Mouse (Mus musculus) ES-E14 (cell line): Measurements from ENCODE around the gene Lrrc4. TPM values are rescaled to one million over a fixed set of nuclear protein-coding genes. Genes with fewer than 3 reads are reported as not detected.

ENCODE experiments used
- DNase-seq: peaks from one replicate; pipeline ENCODE4 v3.0.0-alpha.2; 2013; ENCODE audit warnings: low read depth, low spot score
- H3K27ac ChIP-seq: 2 replicates; pipeline ENCODE4 v1.5.1; 2012; ENCODE audit warnings: low read depth, mild to moderate bottlenecking, low read length, moderate library complexity, mixed read lengths; ENCODE audit not compliant: poor library complexity, insufficient read depth, severe bottlenecking
- H3K36me3 ChIP-seq: 2 replicates; pipeline ENCODE4 v1.6.1; 2012; ENCODE audit warnings: mild to moderate bottlenecking, low read length, moderate library complexity, mixed read lengths; ENCODE audit not compliant: control insufficient read depth, poor library complexity, insufficient read depth, severe bottlenecking
- H3K4me1 ChIP-seq, 2 experiments: fragments of 150-350 bp in 1 of 2; sonication (generic) in 1 of 2; 2 replicates each; pipeline ENCODE4 v1.6.1; 2012; ENCODE audit warnings: low read length in 2 of 2, mild to moderate bottlenecking in 1 of 2, mixed read lengths in 1 of 2; ENCODE audit not compliant: control insufficient read depth in 2 of 2, insufficient read depth in 2 of 2, poor library complexity in 1 of 2
- H3K4me3 ChIP-seq, 2 experiments: fragments of 150-350 bp in 1 of 2; sonication (generic) in 1 of 2; 2 replicates each; pipeline ENCODE4 v1.5.1; 2012; ENCODE audit warnings: low read length in 2 of 2, low read depth in 1 of 2, mild to moderate bottlenecking in 1 of 2, mixed read lengths in 1 of 2; ENCODE audit not compliant: insufficient read depth in 1 of 2, poor library complexity in 1 of 2, severe bottlenecking in 1 of 2
- H3K9ac ChIP-seq: 2 replicates; pipeline ENCODE4 v1.6.1; 2012; ENCODE audit warnings: low read depth, mild to moderate bottlenecking, low read length, mixed read lengths; ENCODE audit not compliant: poor library complexity, insufficient read depth, severe bottlenecking
- H3K9me3 ChIP-seq: fragments of 150-350 bp; sonication (generic); 2 replicates; pipeline ENCODE4 v1.6.1; 2012; ENCODE audit warnings: low read depth, mild to moderate bottlenecking, low read length; ENCODE audit not compliant: control insufficient read depth, insufficient read depth
- CHD2 ChIP-seq: IDR thresholded peaks from 2 replicates; pipeline ENCODE4 v1.6.1; 2014; ENCODE audit warnings: mild to moderate bottlenecking, low read depth, low read length, inconsistent platforms
- HCFC1 ChIP-seq: IDR thresholded peaks from 2 replicates; pipeline ENCODE4 v1.6.1; 2012; ENCODE audit warnings: low read length, inconsistent platforms, borderline replicate concordance; ENCODE audit not compliant: insufficient read depth
- MAFK ChIP-seq: IDR thresholded peaks from 2 replicates; pipeline ENCODE4 v1.6.1; 2014; ENCODE audit warnings: mild to moderate bottlenecking, low read depth, low read length, inconsistent platforms; ENCODE audit not compliant: insufficient read depth
- ZC3H11A ChIP-seq: IDR thresholded peaks from 2 replicates; pipeline ENCODE4 v1.6.1; 2012; ENCODE audit warnings: low read depth, mild to moderate bottlenecking, inconsistent platforms, low read length, borderline replicate concordance
- ZNF384 ChIP-seq: IDR thresholded peaks from 2 replicates; pipeline ENCODE4 v1.6.1; 2012; ENCODE audit warnings: low read depth, low read length, inconsistent platforms
- in situ Hi-C, 2 experiments: fragments of 600-800 bp; cut with MboI; formaldehyde crosslinking; loops; one replicate each; pipeline ENCODE4 v1.15.1; 2025; ENCODE audit warnings: low sequenced_read_pairs in 2 of 2, inconsistent platforms in 1 of 2; ENCODE audit not compliant: unreplicated experiment in 2 of 2
- total RNA-seq: library from RNA; depleted of rRNA; stranded (reverse); fragments of 300-350 nt; gene quantifications from 2 replicates; pipeline ENCODE4 v1.2.3, GENCODE M21; 2012

Lrrc4 gene
- total RNA-seq, 1 experiment, result 0.85 TPM

DNA sequence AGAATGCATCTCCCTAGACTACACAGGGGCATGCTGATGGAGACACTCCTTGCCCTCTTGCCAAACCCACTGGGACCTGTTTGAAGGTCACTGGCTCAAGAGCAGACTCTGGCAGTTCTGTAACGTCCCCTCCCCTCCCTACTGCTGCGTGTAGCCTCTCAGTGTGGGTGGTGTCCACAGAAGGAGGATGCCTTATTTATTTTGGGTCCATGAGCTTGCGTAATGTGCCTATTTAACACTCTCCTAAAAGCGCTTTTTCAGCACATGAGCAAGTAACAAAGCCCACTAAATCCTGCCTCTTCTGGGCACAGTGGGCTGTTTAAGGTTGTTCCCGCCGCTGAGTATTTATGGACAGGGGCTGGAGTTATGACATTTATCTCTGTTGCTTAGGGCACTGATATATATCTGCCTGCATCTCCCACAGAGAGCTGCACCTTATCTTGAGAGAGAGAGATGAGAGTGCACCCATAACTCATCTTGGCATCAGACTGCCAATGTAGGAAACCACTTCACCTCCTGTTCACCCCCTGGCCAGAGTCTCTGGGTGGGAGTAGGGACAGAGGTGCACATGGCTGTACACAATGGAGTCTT, 63.6 kb downstream of the Lrrc4 start:
- Histone ChIP-seq H3K27ac (no peak overlapping the region), H3K4me1 (peaks cover 5 to 9% of the 10 kb centered on the region in 2 experiments; a peak in 1 of 4 replicates), H3K9ac (no peak overlapping the region), H3K4me3 (no peak overlapping the region), H3K36me3 (no peaks in the 10 kb centered on the region), H3K9me3 (no peaks in the 10 kb centered on the region)
- in situ Hi-C loops, result no loop called here
- TF ChIP-seq HCFC1, result no peak
- no peak for TF ChIP-seq CHD2
- TF ChIP-seq ZC3H11A, result no peak
- TF ChIP-seq MAFK, result no peak
- TF ChIP-seq ZNF384, result no peak
- DNase-seq, result no peak

DNA sequence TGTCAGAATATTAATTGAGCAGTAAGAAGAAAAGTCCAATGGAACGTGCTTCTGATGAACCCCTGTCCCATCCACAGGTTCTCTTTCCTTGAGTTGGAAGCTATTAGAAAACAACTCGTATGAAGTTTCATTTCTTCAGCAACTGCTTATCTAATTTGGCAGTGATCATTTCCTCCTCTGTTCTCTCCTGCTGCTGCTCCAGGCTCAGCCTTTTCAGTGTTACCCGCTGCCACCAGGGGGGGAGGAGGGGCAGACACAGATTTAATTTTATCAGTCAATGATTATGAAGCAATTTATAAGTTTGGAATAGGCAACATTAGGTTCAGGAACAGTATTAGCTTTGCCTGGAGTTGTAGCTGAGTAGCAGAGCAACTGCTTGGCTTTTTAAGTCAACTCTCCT, 64.9 kb downstream of the Lrrc4 start:
- no peak overlapping the region for H3K27ac ChIP-seq
- no peak for DNase-seq
- TF ChIP-seq MAFK (no peak), ZC3H11A (no peak), ZNF384 (no peak), CHD2 (no peak), HCFC1 (no peak)
- H3K4me1 ChIP-seq, result peaks cover 5 to 11% of the 10 kb centered on the region in 2 experiments; a peak in 1 of 4 replicates
- in situ Hi-C loops, result no loop called here
- H3K9me3 ChIP-seq, result no peaks in the 10 kb centered on the region
- H3K9ac ChIP-seq, result no peak overlapping the region
- H3K4me3 ChIP-seq, result no peak overlapping the region
- no peaks in the 10 kb centered on the region for H3K36me3 ChIP-seq

DNA sequence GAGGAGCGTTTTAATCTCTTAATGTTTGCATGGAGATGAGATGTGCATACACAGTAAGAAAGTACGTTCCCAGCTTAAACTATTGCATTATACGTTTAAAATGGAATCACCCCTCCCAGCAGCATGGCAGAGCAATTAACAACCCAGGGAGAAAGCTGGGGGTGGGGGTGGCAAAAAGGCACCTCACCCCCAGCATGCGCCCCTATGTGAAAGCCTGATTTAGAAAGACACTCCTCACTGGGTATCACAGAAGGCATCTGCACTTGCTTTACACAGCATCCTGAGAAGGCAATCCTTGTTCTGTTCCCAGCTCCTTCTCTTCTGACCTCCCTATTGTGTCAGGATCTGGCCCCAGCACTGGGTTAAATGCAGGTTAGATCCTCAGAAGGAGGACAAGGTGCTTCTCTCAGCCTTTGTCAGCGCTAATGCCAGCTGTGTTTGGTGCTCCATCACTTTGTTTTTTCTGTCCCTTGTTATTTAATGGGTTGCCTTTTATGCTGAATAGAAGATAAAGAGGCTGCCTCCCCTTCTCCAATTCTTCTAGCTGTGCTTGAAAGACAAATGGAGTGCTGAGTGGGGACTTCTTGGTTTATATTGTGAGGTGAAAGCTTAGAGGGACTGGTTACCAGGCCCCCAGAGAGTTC, 69.3 kb downstream of the Lrrc4 start:
- H3K27ac ChIP-seq, result no peak overlapping the region
- TF ChIP-seq CHD2 (no peak), ZNF384 (no peak), HCFC1 (no peak), MAFK (peak; percentile 47; the same call in 1 of the 2 replicates), ZC3H11A (no peak)
- no peak overlapping the region for H3K9ac ChIP-seq
- H3K9me3 ChIP-seq, result no peaks in the 10 kb centered on the region
- H3K4me3 ChIP-seq, result no peak overlapping the region
- in situ Hi-C loops, result no loop called here
- H3K36me3 ChIP-seq, result no peaks in the 10 kb centered on the region
- DNase-seq, result peak; percentile 46
- H3K4me1 ChIP-seq, result peaks cover 6 to 15% of the 10 kb centered on the region in 2 experiments; a peak in 2 of 4 replicates

DNA sequence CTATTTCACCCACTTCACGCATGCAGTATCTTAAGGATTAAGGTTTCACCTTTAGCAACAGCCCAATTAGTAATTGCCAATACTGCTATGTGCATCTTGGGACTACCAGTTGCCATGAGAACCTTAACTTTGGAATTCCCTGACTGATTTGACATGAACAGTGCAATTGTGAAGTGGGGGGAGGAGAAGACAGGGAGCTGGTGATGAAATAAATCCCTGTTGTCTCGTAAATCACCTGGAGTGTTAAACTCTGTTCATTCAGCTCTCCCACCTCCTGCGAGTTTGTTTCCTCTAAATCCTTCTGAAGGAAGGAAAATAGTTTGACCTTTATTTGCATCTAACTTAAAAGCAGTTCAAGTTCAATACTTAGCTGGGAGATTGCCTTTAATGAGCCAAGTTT, 69.8 kb downstream of the Lrrc4 start:
- peaks cover 6 to 15% of the 10 kb centered on the region in 2 experiments; a peak in 2 of 4 replicates for H3K4me1 ChIP-seq
- H3K27ac ChIP-seq, result no peak overlapping the region
- no peak overlapping the region for H3K9ac ChIP-seq
- in situ Hi-C loops, result no loop called here
- no peaks in the 10 kb centered on the region for H3K9me3 ChIP-seq
- TF ChIP-seq ZC3H11A (no peak), HCFC1 (no peak), ZNF384 (no peak), CHD2 (no peak), MAFK (no peak)
- H3K4me3 ChIP-seq, result no peak overlapping the region
- no peaks in the 10 kb centered on the region for H3K36me3 ChIP-seq
- no peak for DNase-seq
